ENCODE assay signal across 8 mouse cellular contexts in the genomic region with DNA sequence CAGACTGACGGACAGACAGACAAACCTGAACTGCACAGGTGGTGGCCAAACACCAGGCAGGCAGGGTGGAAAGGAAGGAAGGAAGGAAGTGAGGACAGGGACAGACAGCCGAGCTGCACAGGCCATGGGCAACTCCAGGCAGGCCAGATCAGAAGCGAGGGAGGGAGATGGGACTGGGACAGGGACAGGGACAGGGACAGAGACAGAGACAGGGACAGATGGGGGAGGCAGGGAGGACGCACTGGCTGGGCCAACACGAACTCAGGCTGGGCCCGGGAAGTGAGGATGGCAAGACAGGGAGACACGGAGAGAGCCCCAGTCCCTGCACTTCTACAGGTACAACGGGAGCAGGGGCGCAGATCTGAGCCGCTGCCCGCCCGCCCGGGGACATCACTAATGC.
A peak's percentile ranks its signal among the peaks of the same experiment; 100 is the strongest.
DNase-seq lines count a peak whose midpoint lies in the region; ATAC-seq and TF ChIP-seq lines count a peak whose summit lies in the region.

No protein-coding gene starts in this region.

- 71% methylated on average over 13 of the region's 13 CpGs for WGBS in liver, adult 2 months
- 84% methylated on average over 13 of the region's 13 CpGs for WGBS in heart, embryonic 12.5 days

- H3K27me3 ChIP-seq in liver, adult 2 months (ENCODE audit: control insufficient read depth, insufficient read depth, low read length): no peaks in the 10 kb centered on the region
- no peaks in the 10 kb centered on the region for H3K27me3 ChIP-seq in heart, embryonic 12.5 days (replicated peaks)

- H3K79me2 ChIP-seq in liver, adult 2 months (ENCODE audit: control insufficient read depth, insufficient read depth, low read length): no peaks in the 10 kb centered on the region

- TF ChIP-seq CTCF in liver, adult 2 months (IDR thresholded peaks at IDR 0.05; ENCODE audit: low read depth, low read length): no peak
- TF ChIP-seq CTCF in cortical plate, adult 2 months (IDR thresholded peaks at IDR 0.05; ENCODE audit: extremely low read depth, insufficient read depth, low read length): no peak

- H3K9ac ChIP-seq in liver, adult 2 months (ENCODE audit: low read depth, low read length): no peak overlapping the region
- H3K9ac ChIP-seq in heart, embryonic 12.5 days: no peak overlapping the region

- no peaks in the 10 kb centered on the region for H3K4me1 ChIP-seq in liver, adult 2 months (ENCODE audit: control insufficient read depth, insufficient read depth, low read length)
- no peaks in the 10 kb centered on the region for H3K4me1 ChIP-seq in cortical plate, adult 2 months (ENCODE audit: control insufficient read depth, insufficient read depth, low read length)
- H3K4me1 ChIP-seq in heart, embryonic 12.5 days (replicated peaks): no peaks in the 10 kb centered on the region

- TF ChIP-seq POLR2A in liver, adult 2 months (IDR thresholded peaks at IDR 0.05; ENCODE audit: extremely low read depth, insufficient read depth, low read length): no peak
- TF ChIP-seq POLR2A in cortical plate, adult 2 months (IDR thresholded peaks at IDR 0.05; ENCODE audit: extremely low read depth, insufficient read depth, low read length): no peak

- H3K4me3 ChIP-seq in liver, adult 2 months (ENCODE audit: insufficient read depth, low read depth, low read length): peak overlapping the region; percentile 21; the same call in 1 of the 2 replicates
- peak overlapping the region; percentile 23 for H3K4me3 ChIP-seq in cortical plate, adult 2 months (ENCODE audit: insufficient read depth, low read length)
- H3K4me3 ChIP-seq in heart, embryonic 12.5 days: peak overlapping the region; percentile 32

- peaks cover 9% of the 10 kb centered on the region; the same call in 1 of the 2 replicates for H3K9me3 ChIP-seq in heart, embryonic 12.5 days (replicated peaks)

- peak overlapping the region; percentile 46 for H3K4me2 ChIP-seq in heart, embryonic 12.5 days

- no peak overlapping the region for H3K27ac ChIP-seq in liver, adult 2 months (replicated peaks; ENCODE audit: insufficient read depth, low read depth, low read length)
- no peak overlapping the region for H3K27ac ChIP-seq in cortical plate, adult 2 months (ENCODE audit: insufficient read depth, low read length)
- H3K27ac ChIP-seq in heart, embryonic 12.5 days (ENCODE audit: poor library complexity, severe bottlenecking): no peak overlapping the region

- ATAC-seq in heart, embryonic 12.5 days (ENCODE audit: insufficient number of reproducible peaks, low FRiP score): no peak

- H3K36me3 ChIP-seq in liver, adult 2 months (ENCODE audit: control insufficient read depth, insufficient read depth, low read length): no peaks in the 10 kb centered on the region
- no peaks in the 10 kb centered on the region for H3K36me3 ChIP-seq in heart, embryonic 12.5 days

- no peak for DNase-seq in liver, adult 2 months (ENCODE audit: extremely low read depth, low read depth, low spot score)
- no peak for DNase-seq in liver
- DNase-seq in layer of hippocampus, postnatal 10 days (ENCODE audit: low spot score in 2 of 2): peak; percentile 13 to 24
- DNase-seq in neural tube, embryonic 10.5 days (ENCODE audit: extremely low spot score, low spot score): peak; percentile 12
- DNase-seq in MN1 (ENCODE audit: low spot score): no peak
- DNase-seq in natural killer cell, adult 2 months (ENCODE audit: low spot score in 2 of 2): no peak

Comparison
In these comparisons a context has a peak if more than half of its experiments do, and no peak if none do; other contexts are left out.
1. DNase-seq: peak in layer of hippocampus, postnatal 10 days (2 of 2) and neural tube, embryonic 10.5 days (single experiment); none in liver, adult 2 months (single experiment), liver (single experiment), MN1 (single experiment) and natural killer cell, adult 2 months (0 of 2).
2. Peak in every context shown above with its lines, with median percentiles within 50 percentile points of each other: H3K4me3 ChIP-seq.